Mouse (Mus musculus) mature B cell (primary cell): Measurements from ENCODE around the gene Pgbd1.
"Not testable (repeated sequence)": the region's sequence is repeated elsewhere in the genome, so short reads cannot be mapped to it uniquely, and the experiment has no call there.

Experiments used
- in situ Hi-C: fragments of 300-500 bp; cut with MboI; formaldehyde crosslinking; loops from 2 replicates; pipeline ENCODE4 v1.14.3; 2019

The Pgbd1 gene

DNA sequence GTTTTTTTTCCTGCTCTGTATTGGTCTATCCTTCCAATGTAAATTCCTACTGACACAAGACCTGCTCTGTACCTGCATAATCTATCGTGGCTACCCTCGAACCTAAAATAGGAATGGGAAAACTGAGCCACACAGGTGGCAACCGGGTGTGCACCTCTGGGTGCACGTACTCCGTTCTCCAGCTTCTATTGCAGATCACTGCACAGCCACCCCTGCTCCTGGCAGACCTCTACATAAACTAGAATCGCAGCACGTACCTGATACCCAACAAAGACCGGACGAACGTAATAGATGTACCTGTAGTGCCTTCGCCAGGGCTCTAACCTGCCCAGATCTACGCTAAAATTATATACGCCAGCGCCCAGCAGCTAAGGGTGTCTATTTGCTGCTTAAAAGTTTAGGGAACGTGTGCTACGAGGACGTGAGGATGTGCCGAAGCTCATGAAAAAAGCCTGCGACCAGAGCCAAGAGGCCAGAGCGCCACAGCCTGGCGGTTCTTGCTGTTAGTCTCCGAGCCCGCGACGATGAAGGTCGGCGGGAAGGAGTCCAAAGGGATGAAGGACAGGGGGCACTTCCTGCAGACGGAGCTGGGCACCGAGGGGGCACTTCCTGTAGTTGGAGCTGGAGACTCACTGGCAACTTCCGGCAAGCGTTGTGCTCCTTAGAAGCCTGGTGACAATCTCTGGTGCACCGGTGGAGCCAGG is at the start of gene Pgbd1:
TSS of gene Pgbd1 (minus strand) at position 556 of the 704 bp plus-strand sequence.
- in situ Hi-C loops: no loop called here

DNA sequence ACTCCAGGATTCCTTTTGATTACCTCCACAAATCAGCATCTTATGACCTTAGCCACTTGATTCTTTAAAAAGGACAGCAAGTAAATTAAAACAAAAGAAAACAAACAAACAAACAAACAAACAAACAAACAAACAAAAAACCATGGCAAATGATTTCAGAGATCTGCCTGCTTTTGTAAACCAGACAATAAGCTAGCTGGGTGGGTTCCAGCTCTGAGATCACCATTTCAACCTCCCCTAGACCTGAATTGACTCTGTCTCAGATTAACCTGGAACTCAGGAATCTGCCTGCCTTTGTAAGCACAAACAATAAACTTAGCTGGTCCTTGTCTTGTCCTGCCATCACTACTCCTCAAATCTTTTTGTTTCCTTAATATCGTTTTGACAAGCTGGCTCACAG is 46.0 kb upstream of the Pgbd1 start:
- in situ Hi-C loops: no loop called here

DNA sequence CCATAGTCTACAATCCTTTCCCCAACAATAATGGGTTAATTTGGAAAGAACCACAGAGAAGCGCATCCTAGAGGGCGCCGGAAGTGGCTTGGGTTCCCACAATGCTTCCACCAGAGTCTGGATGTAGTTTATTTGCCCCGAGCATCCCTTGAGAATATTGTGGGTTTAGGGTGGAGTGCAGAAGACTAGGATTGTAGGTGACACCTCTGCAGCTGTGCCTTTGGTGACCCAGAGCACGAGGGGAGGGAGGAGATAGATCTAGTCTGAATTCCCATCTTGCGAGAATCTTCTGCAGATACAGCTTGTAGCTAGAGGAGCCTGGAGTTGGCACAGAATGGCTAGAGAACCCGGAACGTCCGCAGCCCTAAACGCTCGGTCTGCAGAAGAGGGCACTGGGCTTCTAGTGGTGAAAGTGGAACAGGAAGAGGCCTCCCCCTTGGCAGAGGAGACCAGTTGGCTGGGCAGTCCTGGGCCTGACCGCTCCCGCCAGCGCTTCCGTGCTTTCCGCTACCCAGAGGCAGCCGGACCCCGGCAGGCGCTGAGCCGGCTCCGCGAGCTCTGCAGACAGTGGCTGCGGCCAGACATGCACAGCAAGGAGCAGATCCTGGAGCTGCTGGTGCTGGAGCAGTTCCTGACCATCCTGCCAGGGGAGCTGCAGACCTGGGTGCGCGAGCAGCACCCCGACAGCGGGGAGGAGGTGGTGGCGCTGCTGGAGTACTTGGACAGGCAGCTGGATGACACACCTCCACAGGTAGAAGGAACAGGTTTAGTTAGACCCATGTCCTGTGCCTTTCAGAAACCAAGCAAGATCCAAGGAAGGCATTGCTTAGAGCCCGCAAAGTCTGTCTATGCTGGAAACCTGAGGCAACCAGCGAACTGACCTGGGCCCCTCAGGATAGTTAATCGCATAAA is 38.2 kb upstream of the Pgbd1 start, which contains the start of the genes Zkscan4 and Gm10065:
TSS of gene Zkscan4 (plus strand) at position 149 of the 912 bp plus-strand sequence.
TSS of gene Gm10065 (minus strand) at position 683 of the 912 bp plus-strand sequence.
- in situ Hi-C loops: not testable (repeated sequence)

DNA sequence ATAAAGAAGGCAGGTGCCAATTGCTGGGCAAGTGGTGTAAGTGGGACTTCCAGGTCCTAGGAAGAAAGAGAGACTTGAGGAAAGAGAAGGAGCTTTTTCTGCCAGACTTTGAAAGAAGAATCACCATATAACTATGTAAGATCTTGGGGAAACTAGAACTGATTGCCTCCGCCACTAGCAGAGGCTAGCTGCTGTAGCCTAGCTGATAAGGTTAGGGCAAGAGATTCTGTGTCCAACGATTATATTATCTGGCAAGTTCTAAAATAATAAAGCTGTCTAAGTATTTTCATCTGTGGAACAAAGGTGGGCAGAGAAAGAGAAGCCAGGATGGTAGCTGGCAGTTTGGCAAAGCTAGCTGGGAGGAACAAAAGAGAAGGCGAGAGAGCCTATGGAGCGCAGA is 31.6 kb upstream of the Pgbd1 start:
- in situ Hi-C loops: no loop called here

DNA sequence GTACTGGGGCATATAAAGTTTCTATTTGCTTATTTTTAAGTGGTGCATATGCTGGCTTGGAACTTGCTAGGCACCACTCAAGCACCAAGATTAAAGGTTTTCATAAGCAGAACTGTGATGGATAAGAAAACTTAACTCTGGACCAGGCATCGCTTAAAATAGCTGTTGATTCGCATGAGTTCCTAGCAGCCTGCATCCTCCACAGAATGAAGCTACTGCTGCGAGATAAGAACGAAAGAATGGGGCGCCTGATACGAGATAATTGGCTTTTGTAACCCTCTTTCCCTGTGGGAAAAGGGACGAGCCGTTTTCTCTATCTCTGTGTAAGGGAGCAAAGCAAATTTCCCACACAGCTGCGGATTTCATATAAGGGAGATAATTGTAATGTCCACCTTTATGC is 28.2 kb upstream of the Pgbd1 start:
- in situ Hi-C loops: no loop called here

DNA sequence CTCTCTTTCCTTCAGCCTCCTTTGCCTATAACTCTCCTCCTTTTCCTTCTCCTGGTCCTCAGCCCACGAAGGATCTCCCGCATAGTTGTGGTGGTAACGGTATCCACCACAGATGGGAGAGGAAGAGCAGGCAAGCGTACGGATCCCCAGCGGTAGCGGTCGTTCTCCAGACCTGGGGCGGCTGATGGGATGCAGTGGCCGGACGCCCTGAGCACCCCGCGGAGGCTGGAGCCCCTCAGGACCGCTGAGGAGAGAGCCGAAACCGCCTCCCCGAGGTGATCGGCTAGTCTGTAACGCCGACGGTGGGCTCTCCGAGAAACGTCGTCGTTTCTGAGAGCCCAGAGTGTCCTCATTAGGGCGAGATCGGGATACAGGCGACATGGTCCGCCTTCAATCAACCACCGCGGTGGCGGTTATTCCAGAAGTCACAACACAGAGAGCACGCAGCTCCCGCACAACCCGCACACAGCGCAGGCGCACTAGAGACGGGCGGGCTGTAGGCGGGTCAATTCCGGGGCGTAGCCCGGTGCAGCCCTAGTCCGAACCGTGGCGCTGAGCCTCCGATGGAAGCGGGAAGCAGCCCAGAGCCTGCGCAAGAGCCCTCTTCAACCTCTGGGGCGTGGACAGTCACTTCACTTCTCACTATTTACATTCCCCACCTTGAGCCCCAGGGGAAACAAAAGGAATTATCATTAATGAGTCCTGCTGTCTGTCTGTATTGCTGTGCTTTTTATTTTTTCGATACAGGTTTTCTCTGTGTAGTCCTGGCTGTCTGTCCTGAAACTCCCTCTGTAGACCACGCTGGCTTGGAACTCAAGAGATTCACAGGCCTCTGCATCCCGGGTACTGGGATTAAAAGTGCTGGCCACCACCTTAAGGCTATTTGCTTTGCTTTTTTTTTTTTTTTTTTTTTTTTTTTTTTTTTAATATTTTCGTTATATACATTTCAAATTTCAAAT is 27.5 kb upstream of the Pgbd1 start, which contains the start of gene Nkapl:
TSS of gene Nkapl (minus strand) at position 449 of the 959 bp plus-strand sequence.
- in situ Hi-C loops: no loop called here

DNA sequence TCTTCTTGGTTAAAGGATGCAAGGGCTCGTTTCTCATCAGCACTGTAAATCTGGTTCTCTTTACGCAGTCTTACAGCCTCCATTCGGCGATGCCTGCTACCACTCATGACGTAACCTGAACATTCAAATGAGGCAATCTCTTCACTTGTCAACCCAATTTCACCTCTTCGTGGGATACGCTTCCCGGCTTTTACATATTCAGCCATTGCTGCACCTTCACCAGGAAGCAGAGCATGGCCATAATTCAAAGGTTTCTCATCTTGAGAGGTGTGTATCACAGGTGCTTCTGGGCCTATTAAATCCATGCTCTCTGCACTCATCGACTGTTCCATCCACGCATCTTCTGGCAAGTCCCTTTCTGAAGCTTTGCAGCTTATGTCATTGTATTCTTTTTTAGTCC is 26.5 kb upstream of the Pgbd1 start:
- in situ Hi-C loops: no loop called here

DNA sequence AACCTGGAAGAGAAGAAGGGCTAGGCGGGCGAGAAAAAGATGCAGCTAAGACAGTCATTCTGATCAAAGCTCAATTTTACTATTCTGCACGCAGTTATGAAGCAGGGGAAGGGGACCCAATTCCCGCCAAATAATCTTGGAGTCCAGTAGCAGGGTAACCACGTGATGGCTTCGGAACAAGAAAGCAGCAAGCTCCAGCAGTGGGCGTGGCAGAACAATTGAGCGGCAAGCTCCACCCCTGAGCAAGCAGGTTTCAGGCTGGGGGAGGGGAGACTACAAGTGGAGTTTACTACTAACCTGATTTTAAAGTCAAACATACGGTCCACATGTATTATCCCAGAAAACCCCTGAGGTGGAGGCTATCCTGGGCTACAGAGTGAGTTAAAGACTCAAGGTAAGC is 21.7 kb upstream of the Pgbd1 start:
- in situ Hi-C loops: not testable (repeated sequence)

DNA sequence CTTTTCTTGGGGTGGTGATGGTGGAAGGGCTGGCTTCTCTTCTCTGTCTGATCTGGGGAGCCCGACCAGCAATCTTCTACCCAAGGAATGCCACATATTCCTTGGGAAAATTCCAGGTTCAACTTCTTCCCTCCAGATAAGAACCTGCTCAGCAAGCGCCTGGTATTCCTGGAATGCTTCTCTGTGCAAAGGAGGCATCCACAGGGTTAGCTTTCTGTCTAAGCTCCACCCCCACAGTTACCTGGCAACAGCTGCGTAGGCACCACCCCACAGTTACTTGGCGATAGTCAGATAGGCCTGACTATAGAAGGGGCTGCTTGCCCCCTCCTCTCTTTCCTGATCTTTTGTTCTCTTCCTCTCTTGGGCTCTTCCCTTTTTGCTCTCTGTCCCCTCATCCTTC is 15.5 kb upstream of the Pgbd1 start:
- in situ Hi-C loops: no loop called here

DNA sequence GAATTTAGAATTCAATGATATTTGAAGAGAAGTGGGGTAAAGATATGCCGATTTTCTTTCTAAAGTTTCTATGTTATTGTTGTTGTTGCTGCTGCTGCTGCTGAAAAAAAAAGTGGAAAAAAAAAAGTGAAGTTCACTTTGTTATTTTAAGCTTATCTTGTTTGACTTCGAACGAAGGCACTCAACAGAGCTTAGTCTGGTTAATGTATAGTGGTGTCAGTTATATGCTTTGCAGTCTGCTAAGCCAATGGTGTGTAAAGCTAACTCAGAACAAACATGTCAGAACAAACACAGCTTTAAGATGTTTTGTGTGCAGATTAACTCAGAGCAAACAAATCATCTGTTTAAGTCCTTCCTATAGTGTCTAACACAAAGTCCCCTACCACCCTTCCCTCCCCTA is 13.3 kb upstream of the Pgbd1 start:
- in situ Hi-C loops: no loop called here

DNA sequence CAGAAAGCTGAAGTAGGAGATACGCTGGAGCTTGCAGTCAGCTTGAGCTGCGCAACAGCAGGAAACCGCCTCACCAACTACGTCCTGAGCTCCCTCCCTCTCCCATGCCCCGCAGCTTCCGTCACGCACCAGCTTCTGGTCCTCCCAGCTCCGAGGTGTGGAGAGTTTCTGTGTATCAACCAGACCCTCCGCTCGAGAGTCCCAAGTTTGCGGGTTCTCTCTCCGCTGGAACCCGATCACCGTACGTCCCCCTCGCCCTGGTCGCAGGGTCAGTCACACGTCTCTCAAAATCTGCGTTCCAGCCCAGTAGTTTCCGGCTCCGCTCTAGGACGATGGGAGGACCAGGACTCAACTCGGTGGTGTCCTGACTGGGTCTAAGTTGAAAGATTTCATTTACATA is 12.6 kb upstream of the Pgbd1 start, which contains the start of gene Zscan26:
TSS of gene Zscan26 (minus strand) at position 282 of the 400 bp plus-strand sequence.
- in situ Hi-C loops: no loop called here

DNA sequence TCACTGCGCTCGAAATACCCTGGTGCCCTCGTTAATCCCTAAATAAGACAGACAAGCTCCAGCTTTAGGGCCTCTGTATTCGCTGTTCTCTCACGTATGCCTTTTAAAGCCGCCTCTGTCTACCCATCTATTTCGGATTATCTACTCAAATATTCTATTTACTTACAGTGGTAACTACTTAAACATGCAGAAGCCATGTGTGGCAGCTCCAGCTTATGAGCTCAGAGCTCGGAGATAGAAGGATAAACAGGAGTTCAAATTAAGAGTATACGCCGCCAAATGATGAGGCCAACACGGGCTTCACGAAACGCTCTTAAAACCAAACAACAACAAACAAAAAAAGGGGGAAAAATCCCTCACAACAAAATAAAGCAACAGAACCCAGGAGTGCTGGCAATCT is 12.2 kb upstream of the Pgbd1 start:
- in situ Hi-C loops: no loop called here

DNA sequence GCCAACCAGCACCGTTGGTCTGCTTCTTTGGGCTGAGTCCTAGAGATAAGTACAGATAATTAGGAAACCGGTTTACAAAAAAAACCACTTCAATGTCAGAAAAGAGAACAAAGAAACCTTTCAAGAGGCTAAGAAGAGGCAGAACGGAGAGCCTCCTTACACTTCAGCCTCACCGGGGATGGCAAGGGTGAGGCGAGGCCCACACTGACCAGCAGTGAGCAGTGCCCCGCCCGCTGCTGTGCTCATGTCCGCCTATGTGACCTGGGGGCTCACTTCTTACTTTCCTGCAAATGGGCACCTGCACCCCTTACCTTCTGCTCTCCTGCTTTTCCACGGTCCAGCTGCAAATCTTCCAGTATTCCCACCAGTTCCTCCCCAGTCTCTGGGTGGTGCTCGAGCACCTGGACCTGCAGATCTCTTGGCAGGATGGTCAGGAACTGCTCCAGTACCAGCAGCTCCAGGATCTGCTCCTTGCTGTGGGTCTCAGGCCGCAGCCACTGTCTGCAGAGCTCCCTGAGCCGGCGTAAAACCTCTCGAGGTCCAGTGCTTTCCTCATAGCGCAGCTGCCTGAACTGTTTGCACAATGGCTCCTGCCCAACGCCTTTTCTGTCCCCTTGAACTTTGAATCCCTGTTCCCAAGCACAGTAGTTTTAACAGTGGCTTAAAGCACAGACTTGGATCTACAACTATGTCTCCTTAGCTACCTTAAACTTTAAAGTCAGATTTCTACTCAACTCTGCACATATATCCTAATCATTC is 7.2 kb upstream of the Pgbd1 start:
- in situ Hi-C loops: loop anchor here (5.0 kb wide), 1 partner anchor 41 kb away; no protein-coding TSS in a partner anchor

DNA sequence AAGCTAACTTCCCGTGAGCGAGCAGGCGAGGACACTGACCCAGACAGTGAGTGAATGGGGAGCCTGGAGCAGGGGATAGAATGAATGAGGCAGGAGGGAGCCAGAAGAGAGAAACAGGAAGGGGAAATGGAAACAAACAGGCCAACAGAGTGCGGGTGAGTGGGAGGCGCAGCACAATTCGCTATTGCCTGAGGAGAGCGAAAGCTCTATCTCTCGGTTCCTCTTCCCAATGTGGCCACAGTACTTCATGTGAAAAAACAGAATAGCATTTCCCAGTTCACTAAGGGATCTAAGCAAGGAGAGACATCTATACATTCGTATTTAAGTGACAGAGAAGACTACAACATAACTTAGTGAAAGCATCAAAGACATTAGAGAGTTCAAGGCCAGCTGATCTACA is 5.9 kb upstream of the Pgbd1 start:
- in situ Hi-C loops: loop anchor here (5.0 kb wide), 1 partner anchor 39 kb away; no protein-coding TSS in a partner anchor

DNA sequence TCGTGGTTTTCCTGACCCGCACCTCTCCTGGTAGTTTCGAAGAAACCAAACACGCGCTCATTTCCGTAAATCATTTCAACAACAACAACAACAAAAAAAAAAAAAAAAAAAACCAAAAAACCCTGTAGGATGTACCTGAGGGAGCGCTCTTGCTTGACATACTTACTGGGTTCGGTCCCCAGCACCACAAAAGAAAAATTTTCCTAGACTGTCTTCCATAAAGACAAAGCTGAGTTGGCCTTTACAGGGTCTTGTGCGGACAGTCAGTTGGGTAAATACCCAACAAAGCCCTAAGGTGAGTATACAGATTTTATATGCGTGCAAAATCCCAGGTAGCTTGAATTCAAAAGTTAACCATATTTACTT is 332 bp upstream of the Pgbd1 start:
- in situ Hi-C loops: no loop called here

DNA sequence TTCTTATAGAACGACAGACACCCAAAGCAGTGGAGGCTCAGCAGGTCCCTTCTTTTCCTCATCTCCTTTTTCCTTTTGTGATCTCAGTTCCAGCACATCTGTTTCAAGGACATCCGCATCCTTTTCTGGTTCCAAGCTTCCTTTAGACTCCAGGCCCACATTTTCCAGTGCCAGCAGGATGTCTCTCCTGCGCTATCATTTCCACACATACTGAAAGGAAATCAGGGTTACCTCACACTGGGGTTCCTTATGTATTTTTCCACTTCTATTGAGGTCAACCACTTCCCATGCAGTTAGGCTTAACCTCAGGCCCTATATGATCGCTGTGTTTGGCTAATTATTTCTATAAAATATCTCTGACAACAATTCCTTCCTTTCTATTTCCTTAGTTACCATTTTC is 5.4 kb downstream of the Pgbd1 start:
- in situ Hi-C loops: no loop called here

DNA sequence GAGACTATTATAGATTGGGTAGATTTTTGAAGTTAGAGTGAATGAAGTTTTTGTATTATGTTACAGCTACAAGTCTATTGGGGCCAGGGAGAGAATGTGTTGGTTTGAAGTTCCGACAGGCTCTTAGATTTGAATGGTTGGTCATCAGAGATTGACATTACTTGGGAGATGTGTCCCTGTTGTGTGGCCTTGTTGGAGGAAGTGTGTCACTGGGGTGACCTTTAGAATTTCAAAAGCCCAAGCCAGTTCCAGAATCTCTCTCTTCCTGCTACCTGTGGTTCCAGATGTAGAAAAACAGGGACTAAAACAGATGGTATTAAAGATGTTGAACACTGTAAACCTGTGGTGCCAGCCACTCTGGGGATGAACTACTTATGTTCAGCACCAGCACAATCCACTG is 13.2 kb downstream of the Pgbd1 start:
- in situ Hi-C loops: no loop called here

DNA sequence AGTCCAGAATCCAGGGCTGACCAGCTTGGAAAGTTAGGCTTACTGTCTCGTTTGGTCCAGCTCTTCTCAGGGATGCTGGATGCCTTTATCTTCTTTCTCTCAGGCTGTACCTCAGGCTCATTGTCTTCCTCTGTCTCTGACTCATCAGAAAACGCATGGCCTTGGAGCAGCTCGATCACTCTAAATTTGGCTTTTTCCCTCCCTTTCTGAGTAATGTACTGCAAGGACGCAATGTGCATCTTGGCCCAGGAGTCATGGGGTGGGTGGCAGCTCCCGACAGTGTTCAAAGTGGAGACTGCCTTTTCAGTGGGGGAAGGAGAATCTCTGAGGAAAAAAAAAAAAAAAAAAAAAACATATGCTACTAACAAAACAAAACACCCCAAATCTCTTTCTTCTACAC is 17.6 kb downstream of the Pgbd1 start:
- in situ Hi-C loops: loop anchor here (25.0 kb wide), 1 partner anchor 289 kb away; the partner anchor contains the start of genes Hist1h2ai, Hist1h2bl, Hist1h2bm and Hist1h3h

DNA sequence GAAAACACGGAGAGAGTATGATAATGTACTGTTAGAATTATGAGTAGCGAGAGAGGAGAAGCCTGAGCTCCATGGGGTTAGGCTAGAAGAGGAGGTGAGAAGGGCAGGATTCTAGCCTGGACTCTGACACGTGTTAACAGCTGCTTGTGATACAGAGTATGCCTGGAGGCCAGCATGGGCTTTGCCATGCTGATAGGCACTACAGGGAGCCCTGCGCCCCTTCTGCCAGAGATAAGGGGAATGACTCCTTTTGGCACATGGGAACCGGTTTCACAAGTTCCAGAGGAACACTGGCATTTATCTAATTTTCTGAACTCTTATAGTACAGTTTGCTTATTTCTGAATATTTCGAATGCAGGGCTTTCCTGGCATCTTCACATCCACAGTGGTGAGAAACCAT is 22.0 kb downstream of the Pgbd1 start:
- in situ Hi-C loops: loop anchor here (25.0 kb wide), 1 partner anchor 293 kb away; the partner anchor contains the start of genes Hist1h2ai, Hist1h2bl, Hist1h2bm and Hist1h3h

DNA sequence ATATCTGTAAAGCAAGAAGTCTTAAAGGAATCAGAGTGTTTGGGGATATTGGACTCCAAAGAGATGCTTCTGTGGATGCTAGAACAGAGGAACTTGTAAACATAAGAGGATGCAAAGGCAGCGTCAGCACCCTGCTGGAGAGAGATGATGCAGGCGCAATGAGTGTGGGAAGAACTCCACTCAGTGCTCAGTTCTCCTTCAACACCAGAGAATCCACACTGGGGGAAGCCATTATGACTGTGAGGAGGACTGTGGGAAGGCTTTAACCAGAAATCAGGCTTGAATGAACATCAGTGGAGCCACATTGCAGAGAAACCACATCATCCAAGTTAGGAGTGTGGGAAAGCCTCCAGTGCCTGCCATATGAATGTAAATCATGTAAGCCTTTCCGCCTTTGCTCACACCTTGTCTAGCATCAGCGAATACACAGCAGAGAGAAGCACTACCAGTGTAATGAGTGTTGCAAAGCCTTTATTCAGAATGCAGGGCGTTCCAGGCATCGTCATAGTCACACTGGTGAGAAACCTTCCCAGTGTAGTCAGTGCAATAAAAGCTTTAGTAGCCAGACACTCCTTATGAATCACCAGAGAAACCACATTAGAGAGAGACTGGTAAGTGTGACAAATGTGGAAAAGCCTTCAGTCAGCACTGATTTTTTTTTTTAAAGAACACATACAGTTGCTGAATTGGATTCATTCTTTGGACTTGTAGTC is 23.4 kb downstream of the Pgbd1 start:
- in situ Hi-C loops: loop anchor here (25.0 kb wide), 1 partner anchor 295 kb away; the partner anchor contains the start of genes Hist1h2ai, Hist1h2bl, Hist1h2bm and Hist1h3h
